Comparison of ENCODE assay signal across 8 mouse cellular contexts in the genomic region with DNA sequence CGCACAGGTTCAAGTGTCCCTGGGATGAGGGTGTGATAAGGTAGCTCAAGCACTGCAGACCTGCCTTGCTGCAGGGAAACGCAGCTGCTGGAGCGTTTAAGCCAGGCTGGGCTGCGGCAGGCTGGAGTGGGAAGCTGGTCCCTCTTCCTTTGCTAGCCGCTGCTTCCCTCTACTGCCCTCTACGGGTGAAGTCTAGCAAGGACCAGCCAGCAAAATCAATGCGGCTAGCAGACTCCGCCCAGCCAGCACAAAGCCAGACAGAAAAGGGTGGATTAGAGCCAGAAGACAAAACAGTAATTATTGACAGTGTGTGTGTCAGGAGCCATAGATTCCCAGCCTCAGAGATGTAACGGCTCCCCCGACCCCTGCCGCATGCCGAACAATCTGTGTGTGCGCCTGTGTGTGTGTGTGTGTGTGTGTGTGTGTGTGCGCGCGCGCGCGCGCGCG.
A peak's percentile ranks its signal among the peaks of the same experiment; 100 is the strongest.
DNase-seq lines count a peak whose midpoint lies in the region; ATAC-seq and TF ChIP-seq lines count a peak whose summit lies in the region.

No protein-coding gene starts in this region.

- peak; percentile 92 for ATAC-seq in forebrain, embryonic 11.5 days (replicated peaks; ENCODE audit: low FRiP score)
- ATAC-seq in heart, embryonic 16.5 days (replicated peaks; ENCODE audit: extremely low read depth, insufficient read depth, low FRiP score), result peak; percentile 72
- ATAC-seq in liver, embryonic 14.5 days (ENCODE audit: insufficient read depth), result no peak
- ATAC-seq in neural tube, embryonic 12.5 days (ENCODE audit: low FRiP score, low read depth), result peak; percentile 92
- ATAC-seq in stomach, postnatal 0 days (ENCODE audit: low FRiP score, low TSS enrichment), result peak; percentile 85

- H3K9me3 ChIP-seq in forebrain, embryonic 11.5 days (ENCODE audit: control insufficient read depth, low read length), result no peaks in the 10 kb centered on the region
- no peaks in the 10 kb centered on the region for H3K9me3 ChIP-seq in heart, embryonic 16.5 days (replicated peaks; ENCODE audit: control insufficient read depth, low read length)
- no peaks in the 10 kb centered on the region for H3K9me3 ChIP-seq in liver, embryonic 14.5 days (ENCODE audit: control insufficient read depth, low read length)
- no peaks in the 10 kb centered on the region for H3K9me3 ChIP-seq in neural tube, embryonic 12.5 days
- no peaks in the 10 kb centered on the region for H3K9me3 ChIP-seq in stomach, postnatal 0 days (ENCODE audit: control insufficient read depth, low read length)

- H3K27me3 ChIP-seq in forebrain, embryonic 11.5 days (ENCODE audit: control insufficient read depth, insufficient read depth, low read length), result no peaks in the 10 kb centered on the region
- H3K27me3 ChIP-seq in heart, embryonic 16.5 days (ENCODE audit: control insufficient read depth, insufficient read depth, low read length), result no peaks in the 10 kb centered on the region
- H3K27me3 ChIP-seq in liver, embryonic 14.5 days (ENCODE audit: control insufficient read depth, insufficient read depth, low read length), result no peaks in the 10 kb centered on the region
- H3K27me3 ChIP-seq in neural tube, embryonic 12.5 days (replicated peaks), result no peaks in the 10 kb centered on the region
- no peaks in the 10 kb centered on the region for H3K27me3 ChIP-seq in stomach, postnatal 0 days (ENCODE audit: control insufficient read depth, insufficient read depth, low read length)

- TF ChIP-seq CTCF in liver, embryonic 14.5 days (IDR thresholded peaks at IDR 0.05; ENCODE audit: low read depth), result peak; percentile 91
- TF ChIP-seq CTCF in stomach, postnatal 0 days (IDR thresholded peaks at IDR 0.05; ENCODE audit: low read depth), result peak; percentile 89

- peak overlapping the region; percentile 31; the same call in 1 of the 2 replicates for H3K4me2 ChIP-seq in forebrain, embryonic 11.5 days (ENCODE audit: low read depth, low read length, severe bottlenecking)
- peak overlapping the region; percentile 63 for H3K4me2 ChIP-seq in heart, embryonic 16.5 days (ENCODE audit: low read depth, low read length)
- H3K4me2 ChIP-seq in liver, embryonic 14.5 days (ENCODE audit: low read depth), result peak overlapping the region; percentile 51
- H3K4me2 ChIP-seq in neural tube, embryonic 12.5 days (replicated peaks), result peak overlapping the region; percentile 45
- H3K4me2 ChIP-seq in stomach, postnatal 0 days (replicated peaks; ENCODE audit: low read depth), result peak overlapping the region; percentile 42

- H3K4me1 ChIP-seq in forebrain, embryonic 11.5 days (replicated peaks; ENCODE audit: control insufficient read depth, insufficient read depth, low read length), result no peaks in the 10 kb centered on the region
- no peaks in the 10 kb centered on the region for H3K4me1 ChIP-seq in heart, embryonic 16.5 days (ENCODE audit: control insufficient read depth, insufficient read depth, low read length)
- H3K4me1 ChIP-seq in liver, embryonic 14.5 days (replicated peaks; ENCODE audit: control insufficient read depth in 2 of 2, insufficient read depth in 2 of 2, low read length in 1 of 2), result no peaks in the 10 kb centered on the region
- H3K4me1 ChIP-seq in neural tube, embryonic 12.5 days, result no peaks in the 10 kb centered on the region
- H3K4me1 ChIP-seq in stomach, postnatal 0 days (replicated peaks; ENCODE audit: control insufficient read depth, insufficient read depth), result no peaks in the 10 kb centered on the region

- peak overlapping the region; percentile 17; the same call in 1 of the 2 replicates for H3K4me3 ChIP-seq in forebrain, embryonic 11.5 days (ENCODE audit: low read depth, low read length)
- H3K4me3 ChIP-seq in heart, embryonic 16.5 days (ENCODE audit: low read length), result peak overlapping the region; percentile 49
- peak overlapping the region in 1 of 2 experiments; percentile 22; a peak in 1 of 4 replicates for H3K4me3 ChIP-seq in liver, embryonic 14.5 days (ENCODE audit: insufficient read depth in 1 of 2, low read depth in 2 of 2, low read length in 2 of 2)
- peak overlapping the region; percentile 24 for H3K4me3 ChIP-seq in neural tube, embryonic 12.5 days
- H3K4me3 ChIP-seq in stomach, postnatal 0 days (ENCODE audit: low read depth, low read length), result peak overlapping the region; percentile 23

- peak overlapping the region; percentile 41 for H3K9ac ChIP-seq in forebrain, embryonic 11.5 days (ENCODE audit: low read length)
- H3K9ac ChIP-seq in heart, embryonic 16.5 days (ENCODE audit: low read length), result peak overlapping the region; percentile 60
- H3K9ac ChIP-seq in liver, embryonic 14.5 days (replicated peaks), result no peak overlapping the region
- no peak overlapping the region for H3K9ac ChIP-seq in neural tube, embryonic 12.5 days
- H3K9ac ChIP-seq in stomach, postnatal 0 days (ENCODE audit: low read length), result no peak overlapping the region

- peak overlapping the region; percentile 91 for H3K27ac ChIP-seq in forebrain, embryonic 11.5 days (ENCODE audit: low read depth, low read length)
- 0 out of 2 replicates have a peak overlapping the region, but pooled peaks have one; percentile 48 for H3K27ac ChIP-seq in heart, embryonic 16.5 days (ENCODE audit: low read length)
- no peak overlapping the region for H3K27ac ChIP-seq in liver, embryonic 14.5 days
- peak overlapping the region; percentile 42; the same call in 1 of the 2 replicates for H3K27ac ChIP-seq in neural tube, embryonic 12.5 days
- H3K27ac ChIP-seq in stomach, postnatal 0 days (replicated peaks), result no peak overlapping the region

- H3K36me3 ChIP-seq in forebrain, embryonic 11.5 days (ENCODE audit: control insufficient read depth, insufficient read depth, low read length), result no peaks in the 10 kb centered on the region
- no peaks in the 10 kb centered on the region for H3K36me3 ChIP-seq in heart, embryonic 16.5 days (ENCODE audit: control insufficient read depth, insufficient read depth)
- H3K36me3 ChIP-seq in liver, embryonic 14.5 days (replicated peaks; ENCODE audit: control insufficient read depth, insufficient read depth, low read depth), result no peaks in the 10 kb centered on the region
- H3K36me3 ChIP-seq in neural tube, embryonic 12.5 days, result no peaks in the 10 kb centered on the region
- H3K36me3 ChIP-seq in stomach, postnatal 0 days (ENCODE audit: control insufficient read depth, insufficient read depth, low read length), result no peaks in the 10 kb centered on the region

- DNase-seq in CD4-positive, CD25-positive, alpha-beta regulatory T cell, adult 2 months (ENCODE audit: low read depth, low spot score), result peak; percentile 79
- DNase-seq in c-Kit-positive CD71-negative TER-119-negative erythroid progenitor cells, embryonic 14.5 days (ENCODE audit: low read depth), result peak; percentile 64
- DNase-seq in forebrain, embryonic 11.5 days (ENCODE audit: low spot score), result peak; percentile 89
- peak; percentile 73 to 84 for DNase-seq in kidney, postnatal 25 days
- DNase-seq in liver, embryonic 14.5 days (ENCODE audit: low read depth in 3 of 3, low spot score in 3 of 3), result peak; percentile 42 to 46 (median 42)
- DNase-seq in stomach, postnatal 0 days (ENCODE audit: low spot score), result peak; percentile 77

- TF ChIP-seq EP300 in liver, embryonic 14.5 days (IDR thresholded peaks at IDR 0.05; ENCODE audit: low read depth), result no peak
- no peak for TF ChIP-seq EP300 in stomach, postnatal 0 days (optimal IDR thresholded peaks at IDR 0.05)

- 51% methylated on average over 22 of the region's 22 CpGs for WGBS in forebrain, embryonic 11.5 days
- WGBS in heart, embryonic 16.5 days, result 29% methylated on average over 22 of the region's 22 CpGs
- WGBS in liver, embryonic 14.5 days (ENCODE audit: insufficient replicate concordance), result 50% methylated on average over 22 of the region's 22 CpGs
- 43% methylated on average over 22 of the region's 22 CpGs for WGBS in neural tube, embryonic 12.5 days
- WGBS in stomach, postnatal 0 days, result 40% methylated on average over 20 of the region's 22 CpGs

Comparison
In these comparisons a context has a peak if more than half of its experiments do, and no peak if none do; other contexts are left out.
1. H3K27ac ChIP-seq: peak in forebrain, embryonic 11.5 days (single experiment), heart, embryonic 16.5 days (single experiment) and neural tube, embryonic 12.5 days (single experiment); none in liver, embryonic 14.5 days (single experiment) and stomach, postnatal 0 days (single experiment).
2. H3K9ac ChIP-seq: peak in forebrain, embryonic 11.5 days (single experiment) and heart, embryonic 16.5 days (single experiment); none in liver, embryonic 14.5 days (single experiment), neural tube, embryonic 12.5 days (single experiment) and stomach, postnatal 0 days (single experiment).
3. Peak in every context shown above with its lines, with median percentiles within 50 percentile points of each other: DNase-seq and H3K4me2 ChIP-seq.